In the genomic region with DNA sequence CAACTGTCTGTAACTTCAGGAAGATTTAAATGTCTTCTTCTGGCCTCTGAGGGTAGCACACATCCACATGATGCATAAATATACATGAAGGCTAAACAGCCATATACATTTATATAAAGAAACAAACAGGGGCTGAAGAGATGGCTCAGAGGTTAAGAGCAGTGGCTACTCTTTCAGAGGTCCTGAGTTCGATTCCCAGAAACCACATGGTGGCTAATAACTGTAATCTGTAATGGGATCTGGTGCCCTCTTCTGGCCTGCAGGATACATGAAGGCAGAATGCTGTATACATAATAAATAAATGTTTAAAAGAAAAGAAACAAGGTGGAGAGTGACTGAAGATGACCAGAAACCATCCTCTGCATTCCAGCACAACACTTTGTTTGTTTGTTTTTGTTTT, we compare ENCODE assay signal across 14 mouse cellular contexts. TPM values are rescaled to one million over a fixed set of nuclear protein-coding genes. Genes with fewer than 3 reads are reported as not detected.
DNase-seq lines count a peak whose midpoint lies in the region; ATAC-seq and TF ChIP-seq lines count a peak whose summit lies in the region.
"Had no signal": no experiment of that assay in that cellular context is flagged by ENCODE, and none has a peak within 500 bp of the region (broad histone marks: within the 10 kb centered on the region; RNA-seq: fewer than 3 reads in every experiment).

No protein-coding gene starts in this region.

- H3K4me3 ChIP-seq in heart, postnatal 0 days (ENCODE audit: low read depth, low read length): no peak overlapping the region
- H3K4me3 ChIP-seq in lung, postnatal 0 days (ENCODE audit: low read depth, low read length): no peak overlapping the region
- no peak overlapping the region for H3K4me3 ChIP-seq in MEL (ENCODE audit: control insufficient read depth in 1 of 2, insufficient read depth in 1 of 2, low read depth in 2 of 2, low read length in 2 of 2)
- H3K4me3 ChIP-seq: heart, embryonic 12.5 days; hindbrain, embryonic 15.5 days; limb, embryonic 10.5 days; myocyte had no signal

- no peak overlapping the region for H3K27ac ChIP-seq in heart, postnatal 0 days (ENCODE audit: low read depth)
- H3K27ac ChIP-seq in lung, postnatal 0 days (ENCODE audit: low read length): no peak overlapping the region
- no peak overlapping the region for H3K27ac ChIP-seq in MEL (ENCODE audit: control insufficient read depth, low read depth, low read length)
- H3K27ac ChIP-seq: hindbrain, embryonic 15.5 days; limb, embryonic 10.5 days; macrophage had no signal

- H3K4me2 ChIP-seq in heart, postnatal 0 days (ENCODE audit: low read depth, low read length): no peak overlapping the region
- no peak overlapping the region for H3K4me2 ChIP-seq in lung, postnatal 0 days (replicated peaks; ENCODE audit: low read depth, low read length)
- H3K4me2 ChIP-seq: heart, embryonic 12.5 days; hindbrain, embryonic 15.5 days had no signal

- no peak for TF ChIP-seq EP300 in heart, postnatal 0 days (IDR thresholded peaks at IDR 0.05; ENCODE audit: low read depth)
- TF ChIP-seq EP300 in lung, postnatal 0 days (IDR thresholded peaks at IDR 0.05): no peak
- TF ChIP-seq EP300 in MEL (IDR thresholded peaks at IDR 0.05; ENCODE audit: low read depth in 1 of 2, low read length in 2 of 2): no peak

- no peak for ATAC-seq in heart, postnatal 0 days (ENCODE audit: insufficient read depth, low read depth)
- ATAC-seq in lung, postnatal 0 days: no peak

- H3K9ac ChIP-seq in heart, postnatal 0 days (replicated peaks; ENCODE audit: low read depth, low read length): no peak overlapping the region
- no peak overlapping the region for H3K9ac ChIP-seq in lung, postnatal 0 days (replicated peaks; ENCODE audit: low read depth)
- no peak overlapping the region for H3K9ac ChIP-seq in MEL (ENCODE audit: control insufficient read depth, low read depth, low read length, poor library complexity, severe bottlenecking)
- H3K9ac ChIP-seq: heart, embryonic 12.5 days; hindbrain, embryonic 15.5 days had no signal

- peak; percentile 30; the same call in 1 of the 2 replicates for TF ChIP-seq CTCF in heart, postnatal 0 days (IDR thresholded peaks at IDR 0.05; ENCODE audit: low read depth)
- TF ChIP-seq CTCF in lung, postnatal 0 days (IDR thresholded peaks at IDR 0.05): peak; percentile 60
- TF ChIP-seq CTCF in MEL (IDR thresholded peaks at IDR 0.05 in 2 of 3, conservative IDR thresholded peaks at IDR 0.05 in 1 of 3; ENCODE audit: control insufficient read depth in 1 of 3, insufficient read depth in 1 of 3, low read depth in 2 of 3, low read length in 3 of 3, poor library complexity in 1 of 3, severe bottlenecking in 1 of 3): peak; percentile 20 to 54 (median 27); a peak in 4 of 6 replicates

- 89% methylated on average over 1 of the region's 1 CpGs for WGBS in heart, postnatal 0 days
- 87% methylated on average over 1 of the region's 1 CpGs for WGBS in lung, postnatal 0 days

- peaks cover 25% of the 10 kb centered on the region for H3K79me2 ChIP-seq in MEL (ENCODE audit: control insufficient read depth, insufficient read depth, low read length, poor library complexity)

- peaks cover 4% of the 10 kb centered on the region; the same call in 1 of the 2 replicates for H3K4me1 ChIP-seq in heart, postnatal 0 days (ENCODE audit: control insufficient read depth, insufficient read depth)
- H3K4me1 ChIP-seq in lung, postnatal 0 days (ENCODE audit: insufficient read depth, low read depth, low read length): peaks cover 11% of the 10 kb centered on the region
- peaks cover 6 to 19% of the 10 kb centered on the region in 2 experiments for H3K4me1 ChIP-seq in MEL (ENCODE audit: control insufficient read depth in 1 of 2, insufficient read depth in 2 of 2, low read length in 2 of 2)

- intact Hi-C loops in heart, postnatal 25 days (cut with DNase I): no loop called here

- peaks cover 16% of the 10 kb centered on the region for H3K36me3 ChIP-seq in heart, postnatal 0 days (replicated peaks; ENCODE audit: control insufficient read depth, insufficient read depth, low read length)
- H3K36me3 ChIP-seq in lung, postnatal 0 days (ENCODE audit: insufficient read depth, low read length): peaks cover 4% of the 10 kb centered on the region; the same call in 1 of the 2 replicates
- H3K36me3 ChIP-seq in MEL (ENCODE audit: control insufficient read depth in 1 of 2, insufficient read depth in 2 of 2, low read length in 2 of 2): peaks cover 15 to 18% of the 10 kb centered on the region in 2 experiments

- no peaks in the 10 kb centered on the region for H3K27me3 ChIP-seq in heart, postnatal 0 days (ENCODE audit: control insufficient read depth, insufficient read depth, low read length)
- H3K27me3 ChIP-seq in lung, postnatal 0 days (replicated peaks; ENCODE audit: insufficient read depth, low read length): no peaks in the 10 kb centered on the region
- H3K27me3 ChIP-seq in MEL (ENCODE audit: control insufficient read depth in 1 of 2, insufficient read depth in 2 of 2, low read length in 2 of 2): no peaks in the 10 kb centered on the region
- H3K27me3 ChIP-seq: heart, embryonic 12.5 days; hindbrain, embryonic 15.5 days had no signal

- TF ChIP-seq POLR2A in MEL (IDR thresholded peaks at IDR 0.05; ENCODE audit: control insufficient read depth in 1 of 2, insufficient read depth in 1 of 2, low read depth in 1 of 2, low read length in 2 of 2, poor library complexity in 1 of 2): no peak

- no peak for DNase-seq in heart, postnatal 0 days (ENCODE audit: low spot score)
- DNase-seq in heart, postnatal 25 days (ENCODE audit: low spot score): no peak
- DNase-seq in lung, postnatal 0 days (ENCODE audit: low spot score): no peak
- no peak for DNase-seq in lung, postnatal 25 days (ENCODE audit: low spot score)
- DNase-seq in MEL (ENCODE audit: low read depth, low spot score): peak; percentile 51
- peak; percentile 38 for DNase-seq in lung, postnatal 14 days
- no peak for DNase-seq in testis, postnatal 10 days (ENCODE audit: low spot score)
- DNase-seq in adrenal gland, postnatal 14 days: no peak
- DNase-seq: cerebellum, adult 2 months had no signal

- H3K9me3 ChIP-seq in heart, postnatal 0 days (replicated peaks; ENCODE audit: control insufficient read depth, low read length): no peaks in the 10 kb centered on the region
- no peaks in the 10 kb centered on the region for H3K9me3 ChIP-seq in lung, postnatal 0 days (ENCODE audit: low read length)
- H3K9me3 ChIP-seq in MEL (replicated peaks; ENCODE audit: insufficient read depth, low read length): no peaks in the 10 kb centered on the region
- H3K9me3 ChIP-seq: heart, embryonic 12.5 days; hindbrain, embryonic 15.5 days; limb, embryonic 10.5 days had no signal

- peak; percentile 26 for TF ChIP-seq RAD21 in MEL (IDR thresholded peaks at IDR 0.05; ENCODE audit: low read depth, low read length)

TF ChIP-seq in MEL, 35 proteins besides CTCF, POLR2A, EP300 and RAD21 (continues in another document):
- TF ChIP-seq CHD1 (IDR thresholded peaks at IDR 0.05; ENCODE audit: low read depth, low read length) (no peak), TCF12 (IDR thresholded peaks at IDR 0.05; ENCODE audit: low read depth, low read length) (no peak), MAX (IDR thresholded peaks at IDR 0.05; ENCODE audit: low read length) (no peak), NELFE (IDR thresholded peaks at IDR 0.05; ENCODE audit: low read depth, low read length) (no peak), ZKSCAN1 (IDR thresholded peaks at IDR 0.05; ENCODE audit: low read depth, low read length) (no peak), MEF2A (IDR thresholded peaks at IDR 0.05; ENCODE audit: extremely low read depth, insufficient replicate concordance, low read depth, low read length, poor library complexity, severe bottlenecking) (no peak), MAZ (IDR thresholded peaks at IDR 0.05; ENCODE audit: low read depth, low read length) (no peak)

RNA-seq across cellular contexts. Expression of gene Atp5b, which starts 2.6 kb away (rescaled TPM):
- total RNA-seq in heart, postnatal 0 days (2014; rRNA removed; ENCODE audit: low replicate concordance): 19,517 and 23,614 TPM in 2 replicates
- 9,758 and 9,784 TPM in 2 replicates for polyA plus RNA-seq in heart, postnatal 0 days (2015; fragmentation: Nextera tagmentation; extraction: Ambion mirVana)
- 1,000 to 10,000 TPM; 9,293 to 9,309 TPM for total RNA-seq in heart, postnatal 25 days (2021)
- polyA plus RNA-seq in lung, postnatal 0 days (2015; fragmentation: Nextera tagmentation; extraction: Ambion mirVana): 1,155 and 1,171 TPM in 2 replicates
- total RNA-seq in MEL (2012; rRNA removed): 2,164 and 2,193 TPM in 2 replicates
- polyA plus RNA-seq in MEL (2012; ENCODE audit: insufficient read depth in 1 of 2, insufficient read length in 2 of 2, low read depth in 1 of 2, low replicate concordance in 2 of 2, missing spikeins in 1 of 2): 1,000 to 10,000 TPM in 1 of 2 experiments, 100 to 1,000 TPM in 1; 545 to 2,318 TPM
- 4,143 and 4,276 TPM in 2 replicates for total RNA-seq in adrenal gland, postnatal 14 days (2021)

RNA-seq across cellular contexts. Expression of gene Baz2a, which starts 10.9 kb away (rescaled TPM):
- 15.8 and 16.7 TPM in 2 replicates for total RNA-seq in heart, postnatal 0 days (2014; rRNA removed; ENCODE audit: low replicate concordance)
- 7.2 and 7.7 TPM in 2 replicates for polyA plus RNA-seq in heart, postnatal 0 days (2015; fragmentation: Nextera tagmentation; extraction: Ambion mirVana)
- 10 to 100 TPM; 20.0 to 24.4 TPM for total RNA-seq in heart, postnatal 25 days (2021)
- polyA plus RNA-seq in lung, postnatal 0 days (2015; fragmentation: Nextera tagmentation; extraction: Ambion mirVana): 11.2 and 11.4 TPM in 2 replicates
- total RNA-seq in MEL (2012; rRNA removed): 5.5 and 8.2 TPM in 2 replicates
- 10 to 100 TPM; 33.8 to 46.0 TPM for polyA plus RNA-seq in MEL (2012; ENCODE audit: insufficient read depth in 1 of 2, insufficient read length in 2 of 2, low read depth in 1 of 2, low replicate concordance in 2 of 2, missing spikeins in 1 of 2)
- 44.3 and 51.5 TPM in 2 replicates for total RNA-seq in adrenal gland, postnatal 14 days (2021)

RNA-seq across cellular contexts. Expression of gene Ptges3, which starts 21.7 kb away (rescaled TPM):
- 48.4 and 59.2 TPM in 2 replicates for total RNA-seq in heart, postnatal 0 days (2014; rRNA removed; ENCODE audit: low replicate concordance)
- 209 and 211 TPM in 2 replicates for polyA plus RNA-seq in heart, postnatal 0 days (2015; fragmentation: Nextera tagmentation; extraction: Ambion mirVana)
- 10 to 100 TPM; 77.8 to 89.3 TPM for total RNA-seq in heart, postnatal 25 days (2021)
- polyA plus RNA-seq in lung, postnatal 0 days (2015; fragmentation: Nextera tagmentation; extraction: Ambion mirVana): 239 and 259 TPM in 2 replicates
- total RNA-seq in MEL (2012; rRNA removed): 233 and 240 TPM in 2 replicates
- 100 to 1,000 TPM; 216 to 627 TPM for polyA plus RNA-seq in MEL (2012; ENCODE audit: insufficient read depth in 1 of 2, insufficient read length in 2 of 2, low read depth in 1 of 2, low replicate concordance in 2 of 2, missing spikeins in 1 of 2)
- 157 and 172 TPM in 2 replicates for total RNA-seq in adrenal gland, postnatal 14 days (2021)

RNA-seq across cellular contexts. Expression of gene Naca, which starts 45.1 kb away (rescaled TPM):
- total RNA-seq in heart, postnatal 0 days (2014; rRNA removed; ENCODE audit: low replicate concordance): 307 and 346 TPM in 2 replicates
- polyA plus RNA-seq in heart, postnatal 0 days (2015; fragmentation: Nextera tagmentation; extraction: Ambion mirVana): 370 and 382 TPM in 2 replicates
- total RNA-seq in heart, postnatal 25 days (2021): 100 to 1,000 TPM; 502 to 533 TPM
- polyA plus RNA-seq in lung, postnatal 0 days (2015; fragmentation: Nextera tagmentation; extraction: Ambion mirVana): 445 and 456 TPM in 2 replicates
- 1,577 and 1,612 TPM in 2 replicates for total RNA-seq in MEL (2012; rRNA removed)
- polyA plus RNA-seq in MEL (2012; ENCODE audit: insufficient read depth in 1 of 2, insufficient read length in 2 of 2, low read depth in 1 of 2, low replicate concordance in 2 of 2, missing spikeins in 1 of 2): 1,000 to 10,000 TPM in 1 of 2 experiments, 100 to 1,000 TPM in 1; 202 to 1,039 TPM
- total RNA-seq in adrenal gland, postnatal 14 days (2021): 617 and 658 TPM in 2 replicates

Comparison
In these comparisons a context has a peak if more than half of its experiments do, and no peak if none do; other contexts are left out.
1. DNase-seq: peak in MEL (single experiment) and lung, postnatal 14 days (single experiment); none in heart, postnatal 0 days (single experiment), heart, postnatal 25 days (single experiment), lung, postnatal 0 days (single experiment), lung, postnatal 25 days (single experiment), testis, postnatal 10 days (single experiment) and adrenal gland, postnatal 14 days (single experiment).
2. Peak in every context shown above with its lines, with median percentiles within 50 percentile points of each other: CTCF ChIP-seq.